Mouse (Mus musculus): ENCODE measurements around the gene Glb1l3. TPM values are rescaled to one million over a fixed set of nuclear protein-coding genes. Genes with fewer than 3 reads are reported as not detected.
A peak's percentile ranks its signal among the peaks of the same experiment; 100 is the strongest.

Glb1l3 gene
- polyA plus RNA-seq, 1 experiment from 2014 or later, result 0.21 TPM

DNA sequence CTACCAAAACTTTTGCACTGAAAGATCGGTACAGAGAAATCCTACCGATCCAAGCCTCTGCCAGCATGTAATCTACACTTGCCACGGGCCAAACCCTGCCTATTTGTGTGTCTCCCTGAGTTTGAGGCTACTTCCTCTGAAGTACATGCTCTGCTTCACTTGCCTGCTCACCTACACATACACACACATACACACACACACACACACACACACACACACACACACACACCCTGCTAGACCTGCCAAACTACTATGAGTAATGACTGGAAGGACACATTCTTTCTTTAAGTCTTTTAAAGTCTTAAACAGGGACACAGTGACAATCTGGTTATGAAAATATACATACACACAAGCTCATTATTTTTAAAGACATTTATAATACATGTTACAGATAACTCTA lies 62.5 kb downstream of the Glb1l3 start:
- Histone ChIP-seq H3K4me3 (replicated peaks; ENCODE audit: low read length) (no peak overlapping the region), H3K4me2 (replicated peaks) (no peak overlapping the region), H3K9ac (no peak overlapping the region), H3K27ac (no peak overlapping the region), H3K9me3 (ENCODE audit: control insufficient read depth, low read length) (no peaks in the 10 kb centered on the region), H3K36me3 (replicated peaks; ENCODE audit: control insufficient read depth, insufficient read depth) (no peaks in the 10 kb centered on the region), H3K4me1 (replicated peaks; ENCODE audit: control insufficient read depth, insufficient read depth, low read length) (no peaks in the 10 kb centered on the region), H3K27me3 (ENCODE audit: control insufficient read depth, insufficient read depth, low read length) (no peaks in the 10 kb centered on the region)
- ATAC-seq (ENCODE audit: low FRiP score) (no peak), DNase-seq (ENCODE audit: low spot score) (no peak)
- 88% methylated on average over 3 of the region's 3 CpGs for WGBS

DNA sequence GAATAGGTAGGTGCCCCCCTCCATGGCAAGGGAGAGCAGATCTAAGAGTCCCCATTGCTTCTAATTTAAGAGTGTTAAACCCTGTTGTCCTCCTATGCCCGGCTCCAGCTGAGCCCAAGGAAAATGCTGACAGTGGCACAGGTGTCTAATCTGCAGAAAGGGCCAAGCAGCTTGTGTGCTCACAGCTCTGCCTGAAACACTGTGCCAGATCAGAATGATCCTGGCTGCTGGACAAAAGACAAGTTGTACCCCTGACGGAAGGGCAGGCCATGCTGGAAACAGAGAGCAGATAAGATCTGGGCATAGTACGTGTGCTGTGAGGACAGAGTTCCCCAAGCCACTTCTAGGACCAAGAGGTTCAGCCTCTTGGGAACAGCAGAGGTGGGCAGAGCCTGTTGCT lies 67.9 kb downstream of the Glb1l3 start:
- no peak overlapping the region for H3K4me3 ChIP-seq (replicated peaks; ENCODE audit: low read length)
- H3K9me3 ChIP-seq (ENCODE audit: control insufficient read depth, low read length), result no peaks in the 10 kb centered on the region
- no peak for ATAC-seq (ENCODE audit: low FRiP score)
- DNase-seq (ENCODE audit: low spot score), result no peak
- no peaks in the 10 kb centered on the region for H3K27me3 ChIP-seq (ENCODE audit: control insufficient read depth, insufficient read depth, low read length)
- 75% methylated on average over 3 of the region's 3 CpGs for WGBS
- no peaks in the 10 kb centered on the region for H3K4me1 ChIP-seq (replicated peaks; ENCODE audit: control insufficient read depth, insufficient read depth, low read length)
- H3K27ac ChIP-seq, result no peak overlapping the region
- H3K9ac ChIP-seq, result no peak overlapping the region
- no peak overlapping the region for H3K4me2 ChIP-seq (replicated peaks)
- no peaks in the 10 kb centered on the region for H3K36me3 ChIP-seq (replicated peaks; ENCODE audit: control insufficient read depth, insufficient read depth)

DNA sequence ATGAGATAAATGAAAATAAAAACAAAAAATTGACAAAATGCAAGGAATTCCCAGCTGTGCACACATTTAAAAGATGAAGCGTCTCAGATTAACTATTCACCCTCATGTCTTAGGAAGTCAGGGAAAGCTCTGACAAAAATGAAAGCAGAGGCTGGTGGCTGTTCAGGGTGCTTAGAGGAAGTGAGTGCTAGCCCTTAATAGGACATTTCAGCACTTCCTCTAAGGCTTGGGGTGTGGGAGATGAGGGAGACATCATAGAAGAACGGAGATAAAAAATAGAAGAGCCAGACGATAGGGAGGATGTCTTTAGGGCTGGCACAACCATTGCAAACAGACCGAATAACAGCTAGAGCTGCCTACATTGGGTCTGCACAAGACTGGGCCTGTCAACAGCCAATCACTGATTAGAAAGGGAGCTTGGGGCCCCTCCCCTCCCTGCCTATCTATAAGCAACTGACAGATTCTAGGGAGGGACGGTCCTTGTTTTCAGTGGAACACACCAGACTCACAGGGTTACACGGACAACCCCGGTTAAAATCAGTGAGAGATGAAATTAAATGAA lies 77.2 kb downstream of the Glb1l3 start:
- Histone ChIP-seq H3K4me3 (replicated peaks; ENCODE audit: low read length) (no peak overlapping the region), H3K9me3 (ENCODE audit: control insufficient read depth, low read length) (no peaks in the 10 kb centered on the region), H3K36me3 (replicated peaks; ENCODE audit: control insufficient read depth, insufficient read depth) (no peaks in the 10 kb centered on the region), H3K4me1 (replicated peaks; ENCODE audit: control insufficient read depth, insufficient read depth, low read length) (no peaks in the 10 kb centered on the region), H3K27me3 (ENCODE audit: control insufficient read depth, insufficient read depth, low read length) (no peaks in the 10 kb centered on the region), H3K9ac (no peak overlapping the region), H3K4me2 (replicated peaks) (no peak overlapping the region), H3K27ac (no peak overlapping the region)
- WGBS, result 62% methylated on average over 7 of the region's 7 CpGs
- ATAC-seq (ENCODE audit: low FRiP score), result no peak
- no peak for DNase-seq (ENCODE audit: low spot score)

DNA sequence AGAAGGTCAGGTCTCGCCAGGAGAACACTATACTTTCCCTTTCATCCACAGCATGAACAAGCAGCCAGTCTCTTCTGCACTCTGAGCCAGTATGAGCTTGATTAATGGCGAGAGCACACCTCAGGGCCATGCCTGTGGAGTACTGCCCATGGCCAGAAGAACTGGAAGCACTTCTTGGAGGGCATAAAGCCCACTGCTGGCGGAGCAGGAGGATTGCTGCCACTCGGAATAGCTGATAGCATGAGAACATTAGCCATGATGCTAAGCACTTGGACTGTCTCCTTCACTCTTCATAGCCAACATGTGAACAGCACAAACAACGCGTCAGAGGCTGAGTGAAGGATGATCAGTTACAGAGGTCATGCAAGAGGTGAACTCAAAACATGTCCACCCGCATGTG lies 82.3 kb downstream of the Glb1l3 start:
- no peaks in the 10 kb centered on the region for H3K36me3 ChIP-seq (replicated peaks; ENCODE audit: control insufficient read depth, insufficient read depth)
- ATAC-seq (ENCODE audit: low FRiP score), result no peak
- no peak overlapping the region for H3K9ac ChIP-seq
- H3K9me3 ChIP-seq (ENCODE audit: control insufficient read depth, low read length), result no peaks in the 10 kb centered on the region
- no peak overlapping the region for H3K4me3 ChIP-seq (replicated peaks; ENCODE audit: low read length)
- H3K4me1 ChIP-seq (replicated peaks; ENCODE audit: control insufficient read depth, insufficient read depth, low read length), result no peaks in the 10 kb centered on the region
- 89% methylated on average over 7 of the region's 7 CpGs for WGBS
- no peak for DNase-seq (ENCODE audit: low spot score)
- H3K27ac ChIP-seq, result no peak overlapping the region
- no peak overlapping the region for H3K4me2 ChIP-seq (replicated peaks)
- no peaks in the 10 kb centered on the region for H3K27me3 ChIP-seq (ENCODE audit: control insufficient read depth, insufficient read depth, low read length)

DNA sequence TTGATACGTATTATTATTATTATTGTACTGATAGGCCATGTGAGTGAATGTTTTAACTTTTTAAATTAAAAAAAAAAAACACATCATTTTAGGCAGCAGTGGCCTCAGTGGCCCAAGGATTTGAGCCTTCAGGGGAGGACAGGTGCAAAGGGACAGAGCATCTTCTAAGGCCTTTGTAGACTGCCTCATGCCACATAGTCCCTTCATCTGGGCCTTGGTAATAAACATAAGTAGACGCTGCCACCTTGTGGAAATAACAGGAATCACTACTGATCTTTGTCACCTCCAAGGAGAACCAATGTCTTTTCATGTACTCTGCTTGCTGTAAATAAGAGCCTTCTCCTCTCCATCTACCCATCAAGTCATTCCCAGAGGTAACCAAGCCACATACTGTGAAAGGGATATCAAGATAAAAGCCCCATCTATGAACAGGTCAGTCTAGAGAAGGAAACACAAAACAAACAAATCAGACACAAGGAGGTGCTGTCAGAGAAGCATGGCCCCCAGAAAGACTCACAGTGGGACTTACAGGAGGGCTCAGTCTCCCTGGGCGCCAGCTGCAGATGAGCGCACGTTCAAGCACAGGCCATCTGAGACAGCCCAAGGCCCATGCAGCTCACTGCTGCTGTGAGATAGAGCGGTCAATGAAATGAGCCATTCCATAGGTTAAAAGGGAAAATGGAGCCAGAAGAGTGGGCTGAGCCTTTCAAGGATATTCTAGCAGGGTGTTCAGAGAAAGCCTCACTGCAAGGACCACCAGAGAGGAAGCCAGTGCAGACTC lies 84.4 kb downstream of the Glb1l3 start:
- Histone ChIP-seq H3K9me3 (ENCODE audit: control insufficient read depth, low read length) (no peaks in the 10 kb centered on the region), H3K4me1 (replicated peaks; ENCODE audit: control insufficient read depth, insufficient read depth, low read length) (no peaks in the 10 kb centered on the region), H3K27ac (no peak overlapping the region), H3K27me3 (ENCODE audit: control insufficient read depth, insufficient read depth, low read length) (no peaks in the 10 kb centered on the region), H3K9ac (no peak overlapping the region), H3K36me3 (replicated peaks; ENCODE audit: control insufficient read depth, insufficient read depth) (no peaks in the 10 kb centered on the region), H3K4me3 (replicated peaks; ENCODE audit: low read length) (no peak overlapping the region), H3K4me2 (replicated peaks) (no peak overlapping the region)
- DNase-seq (ENCODE audit: low spot score), result peak; percentile 93
- peak; percentile 65 for ATAC-seq (ENCODE audit: low FRiP score)
- WGBS, result 63% methylated on average over 6 of the region's 6 CpGs

DNA sequence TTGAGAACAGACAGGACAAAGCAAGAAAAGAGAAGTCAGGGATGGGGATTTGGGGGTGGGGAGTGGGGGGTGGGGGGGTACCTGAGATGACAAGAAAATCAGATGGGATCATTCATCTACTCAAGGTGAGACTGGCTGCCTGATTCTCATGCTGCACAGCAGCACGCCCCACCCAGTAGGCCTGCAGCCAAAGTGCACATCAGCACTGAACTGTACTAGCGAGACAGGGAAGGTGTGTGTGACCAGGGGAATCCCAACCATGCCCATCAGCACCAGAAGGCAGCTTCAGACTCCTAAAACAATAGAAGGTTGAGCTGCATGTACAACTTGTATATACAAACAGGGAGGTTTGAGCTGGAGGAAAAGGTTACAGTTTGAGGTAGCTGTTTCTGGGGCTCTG lies 85.0 kb downstream of the Glb1l3 start:
- Histone ChIP-seq H3K9me3 (ENCODE audit: control insufficient read depth, low read length) (no peaks in the 10 kb centered on the region), H3K36me3 (replicated peaks; ENCODE audit: control insufficient read depth, insufficient read depth) (no peaks in the 10 kb centered on the region), H3K4me2 (replicated peaks) (no peak overlapping the region), H3K4me3 (replicated peaks; ENCODE audit: low read length) (no peak overlapping the region), H3K4me1 (replicated peaks; ENCODE audit: control insufficient read depth, insufficient read depth, low read length) (no peaks in the 10 kb centered on the region), H3K27ac (no peak overlapping the region; the same call in 1 of the 2 replicates), H3K27me3 (ENCODE audit: control insufficient read depth, insufficient read depth, low read length) (no peaks in the 10 kb centered on the region), H3K9ac (no peak overlapping the region)
- no peak for DNase-seq (ENCODE audit: low spot score)
- 83% methylated on average over 2 of the region's 2 CpGs for WGBS
- 0 out of 2 replicates have a peak, but pooled peaks have one; percentile 34 for ATAC-seq (ENCODE audit: low FRiP score)

DNA sequence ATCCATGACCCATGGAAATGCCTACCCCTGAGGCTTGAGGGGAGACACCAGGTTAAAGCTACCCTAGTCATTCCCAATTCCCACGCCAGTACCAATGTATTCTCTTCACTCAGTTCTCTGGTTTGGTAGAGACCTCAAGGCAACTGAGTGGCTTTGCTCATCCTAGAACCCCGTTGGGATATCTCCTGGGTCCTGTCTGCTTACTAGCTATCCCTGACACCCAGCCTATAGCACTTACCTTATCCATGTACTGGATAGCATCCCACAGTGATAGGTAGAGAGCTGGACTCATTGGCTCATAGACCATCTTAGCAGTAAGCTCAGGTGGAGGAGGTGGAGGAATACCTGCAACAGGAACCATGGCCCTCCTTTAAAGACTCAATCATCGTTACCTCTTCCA lies 92.5 kb downstream of the Glb1l3 start:
- H3K9ac ChIP-seq, result no peak overlapping the region
- ATAC-seq (ENCODE audit: low FRiP score), result no peak

More for the DNA sequence above, 92.5 kb downstream of the Glb1l3 start:
- H3K4me1 ChIP-seq (replicated peaks; ENCODE audit: control insufficient read depth, insufficient read depth, low read length), result no peaks in the 10 kb centered on the region
- 94% methylated on average over 3 of the region's 3 CpGs for WGBS
- no peaks in the 10 kb centered on the region for H3K9me3 ChIP-seq (ENCODE audit: control insufficient read depth, low read length)
- H3K27me3 ChIP-seq (ENCODE audit: control insufficient read depth, insufficient read depth, low read length), result no peaks in the 10 kb centered on the region
- DNase-seq (ENCODE audit: low spot score), result no peak
- H3K4me3 ChIP-seq (replicated peaks; ENCODE audit: low read length), result no peak overlapping the region
- peaks cover 10% of the 10 kb centered on the region; the same call in 1 of the 2 replicates for H3K36me3 ChIP-seq (replicated peaks; ENCODE audit: control insufficient read depth, insufficient read depth)
- H3K27ac ChIP-seq, result no peak overlapping the region
- no peak overlapping the region for H3K4me2 ChIP-seq (replicated peaks)

Other genes starting within 250 kb of the Glb1l3 start
- 54.7 and 64.9 TPM in 2 replicates for gene B3gat1, start 127.2 kb downstream of the Glb1l3 start, polyA plus RNA-seq (2014; fragmentation: Nextera tagmentation; extraction: Ambion mirVana)
- 2.9 and 3.3 TPM in 2 replicates for gene Glb1l2, start 54.4 kb downstream of the Glb1l3 start, polyA plus RNA-seq (2014; fragmentation: Nextera tagmentation; extraction: Ambion mirVana)
- gene Gm1110, start 62.2 kb upstream of the Glb1l3 start, polyA plus RNA-seq (2014; fragmentation: Nextera tagmentation; extraction: Ambion mirVana), result 0.63 and 1.0 TPM in 2 replicates
- 36.3 and 36.4 TPM in 2 replicates for gene Acad8, start 138.7 kb upstream of the Glb1l3 start, polyA plus RNA-seq (2014; fragmentation: Nextera tagmentation; extraction: Ambion mirVana)
- gene Thyn1, start 138.8 kb upstream of the Glb1l3 start, polyA plus RNA-seq (2014; fragmentation: Nextera tagmentation; extraction: Ambion mirVana), result 128 and 139 TPM in 2 replicates
- gene Vps26b, start 169.2 kb upstream of the Glb1l3 start, polyA plus RNA-seq (2014; fragmentation: Nextera tagmentation; extraction: Ambion mirVana), result 99.2 and 110 TPM in 2 replicates
- gene Ncapd3, start 169.3 kb upstream of the Glb1l3 start, polyA plus RNA-seq (2014; fragmentation: Nextera tagmentation; extraction: Ambion mirVana), result 17.7 and 20.0 TPM in 2 replicates

Data from hindbrain, embryonic 14.5 days (tissue).